Mouse (Mus musculus): Measurements from ENCODE around the gene Tmem120b. TPM values are rescaled to one million over a fixed set of nuclear protein-coding genes. Genes with fewer than 3 reads are reported as not detected.

Tmem120b gene
- polyA plus RNA-seq, 2 experiments = 13.8 to 21.0 TPM

DNA sequence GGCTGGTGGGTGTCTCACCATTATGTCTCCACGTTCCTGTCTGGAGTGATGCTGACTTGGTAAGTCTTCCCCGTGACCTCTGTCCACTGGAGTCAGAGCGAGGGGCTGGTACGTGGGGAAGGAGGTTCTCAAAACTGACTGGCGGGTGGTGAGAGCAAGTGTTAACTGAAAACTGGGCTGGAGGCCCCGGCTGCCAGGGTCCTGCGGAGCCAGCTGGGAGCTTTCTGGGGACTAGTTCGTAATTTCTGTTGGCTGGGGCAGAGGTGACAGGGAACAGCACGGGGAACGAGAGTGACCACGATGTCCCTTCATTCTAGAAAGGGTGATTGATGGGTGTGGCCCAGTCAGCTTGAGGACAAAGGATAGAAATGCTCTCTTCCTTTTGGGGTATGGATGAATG is 45.9 kb downstream of the Tmem120b start:
- Histone ChIP-seq H3K9me3 (ENCODE audit: control insufficient read depth, low read length) (no peaks in the 10 kb centered on the region), H3K4me3 (replicated peaks; ENCODE audit: low read length) (no peak overlapping the region), H3K27ac (replicated peaks; ENCODE audit: low read depth, low read length) (no peak overlapping the region), H3K4me1 (ENCODE audit: control insufficient read depth, insufficient read depth, low read length) (peaks cover 14% of the 10 kb centered on the region), H3K9ac (ENCODE audit: low read depth, low read length, severe bottlenecking) (no peak overlapping the region), H3K27me3 (ENCODE audit: control insufficient read depth, insufficient read depth, low read length) (no peaks in the 10 kb centered on the region), H3K36me3 (ENCODE audit: control insufficient read depth, insufficient read depth, low read length) (no peaks in the 10 kb centered on the region), H3K4me2 (replicated peaks; ENCODE audit: low read depth, low read length, severe bottlenecking) (no peak overlapping the region)
- DNase-seq (ENCODE audit: low spot score) (no peak), ATAC-seq (ENCODE audit: low FRiP score, low read depth) (no peak)
- WGBS = 55% methylated on average over 11 of the region's 11 CpGs
- TF ChIP-seq POLR2A (IDR thresholded peaks at IDR 0.05; ENCODE audit: borderline replicate concordance, extremely low read depth, insufficient read depth, insufficient read length) = no peak

DNA sequence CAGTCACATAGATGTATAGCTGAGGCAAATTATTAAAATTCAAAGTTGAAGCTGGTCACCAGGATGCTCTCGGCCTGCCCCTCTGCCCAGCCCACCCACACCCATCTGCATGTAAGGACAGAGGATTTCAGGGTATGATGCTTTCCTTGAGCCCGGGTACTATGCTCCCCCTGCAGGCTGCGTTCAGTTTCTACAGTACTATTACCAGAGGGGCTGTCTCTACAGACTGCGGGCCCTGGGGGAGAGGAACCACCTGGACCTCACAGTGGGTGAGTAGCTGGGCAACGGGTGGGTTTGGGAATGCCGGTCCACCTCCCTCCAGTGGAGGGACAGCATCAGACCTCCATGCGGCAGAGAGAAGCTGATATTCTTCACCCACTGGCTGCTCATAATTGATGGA is 46.7 kb downstream of the Tmem120b start:
- TF ChIP-seq POLR2A (IDR thresholded peaks at IDR 0.05; ENCODE audit: borderline replicate concordance, extremely low read depth, insufficient read depth, insufficient read length) = no peak
- no peaks in the 10 kb centered on the region for H3K9me3 ChIP-seq (ENCODE audit: control insufficient read depth, low read length)
- WGBS = 48% methylated on average over 7 of the region's 7 CpGs
- ATAC-seq (ENCODE audit: low FRiP score, low read depth) (no peak), DNase-seq (ENCODE audit: low spot score) (no peak)
- H3K36me3 ChIP-seq (ENCODE audit: control insufficient read depth, insufficient read depth, low read length) = 0 out of 2 replicates have a peak, but pooled peaks cover under 1% of the 10 kb centered on the region
- H3K9ac ChIP-seq (ENCODE audit: low read depth, low read length, severe bottlenecking) = no peak overlapping the region
- no peak overlapping the region for H3K27ac ChIP-seq (replicated peaks; ENCODE audit: low read depth, low read length)
- peaks cover 7% of the 10 kb centered on the region for H3K4me1 ChIP-seq (ENCODE audit: control insufficient read depth, insufficient read depth, low read length)
- H3K27me3 ChIP-seq (ENCODE audit: control insufficient read depth, insufficient read depth, low read length) = no peaks in the 10 kb centered on the region
- no peak overlapping the region for H3K4me2 ChIP-seq (replicated peaks; ENCODE audit: low read depth, low read length, severe bottlenecking)
- H3K4me3 ChIP-seq (replicated peaks; ENCODE audit: low read length) = no peak overlapping the region

DNA sequence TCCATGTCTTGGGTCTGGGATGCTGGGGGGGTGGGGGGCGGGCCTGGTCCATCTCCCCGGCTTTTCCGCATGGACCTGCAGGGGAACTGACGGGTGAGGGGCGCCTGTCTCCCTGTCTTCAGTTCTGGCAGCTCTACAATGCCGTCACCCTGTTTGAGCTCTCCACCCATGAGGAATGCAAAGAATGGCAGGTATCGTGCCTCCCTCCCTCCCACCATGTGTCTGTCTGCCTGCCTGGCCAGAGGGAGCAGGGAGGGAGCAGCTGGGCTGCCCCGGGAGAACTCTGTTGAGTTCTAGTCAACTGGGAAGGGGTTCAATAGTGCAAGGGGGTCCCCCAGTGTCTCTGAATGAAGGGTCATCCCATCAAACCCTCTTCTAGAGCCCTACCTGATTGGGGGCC is 47.9 kb downstream of the Tmem120b start:
- H3K27ac ChIP-seq (replicated peaks; ENCODE audit: low read depth, low read length) = no peak overlapping the region
- TF ChIP-seq POLR2A (IDR thresholded peaks at IDR 0.05; ENCODE audit: borderline replicate concordance, extremely low read depth, insufficient read depth, insufficient read length) = no peak
- DNase-seq (ENCODE audit: low spot score) (no peak), ATAC-seq (ENCODE audit: low FRiP score, low read depth) (no peak)
- H3K27me3 ChIP-seq (ENCODE audit: control insufficient read depth, insufficient read depth, low read length) = no peaks in the 10 kb centered on the region
- no peak overlapping the region for H3K4me2 ChIP-seq (replicated peaks; ENCODE audit: low read depth, low read length, severe bottlenecking)
- no peaks in the 10 kb centered on the region for H3K4me1 ChIP-seq (ENCODE audit: control insufficient read depth, insufficient read depth, low read length)
- H3K36me3 ChIP-seq (ENCODE audit: control insufficient read depth, insufficient read depth, low read length) = 0 out of 2 replicates have a peak, but pooled peaks cover 4% of the 10 kb centered on the region
- H3K9me3 ChIP-seq (ENCODE audit: control insufficient read depth, low read length) = no peaks in the 10 kb centered on the region
- WGBS = 71% methylated on average over 8 of the region's 8 CpGs
- no peak overlapping the region for H3K4me3 ChIP-seq (replicated peaks; ENCODE audit: low read length)
- H3K9ac ChIP-seq (ENCODE audit: low read depth, low read length, severe bottlenecking) = no peak overlapping the region

DNA sequence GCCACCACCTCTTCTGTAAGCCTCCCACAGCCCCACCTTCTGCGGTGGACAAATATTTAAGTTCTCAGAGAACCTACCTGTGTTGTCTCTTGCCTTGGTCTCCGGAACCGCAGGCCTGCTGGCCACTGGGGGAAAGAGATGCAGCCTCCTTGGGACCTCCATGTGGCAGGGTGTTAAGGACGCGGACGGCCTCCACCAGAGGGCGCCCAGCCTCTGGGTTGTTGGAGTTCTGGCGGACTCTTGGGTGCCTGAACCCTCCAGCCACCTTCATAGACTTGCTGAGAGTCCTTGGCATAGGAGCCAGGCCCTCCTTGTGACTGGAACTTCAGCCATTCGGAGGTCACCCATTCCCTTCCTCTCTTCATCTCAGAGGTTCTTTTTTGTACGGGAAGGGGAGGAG is 49.0 kb downstream of the Tmem120b start:
- Histone ChIP-seq H3K4me2 (replicated peaks; ENCODE audit: low read depth, low read length, severe bottlenecking) (no peak overlapping the region), H3K9ac (ENCODE audit: low read depth, low read length, severe bottlenecking) (no peak overlapping the region), H3K4me1 (ENCODE audit: control insufficient read depth, insufficient read depth, low read length) (no peaks in the 10 kb centered on the region), H3K4me3 (replicated peaks; ENCODE audit: low read length) (no peak overlapping the region), H3K9me3 (ENCODE audit: control insufficient read depth, low read length) (no peaks in the 10 kb centered on the region), H3K27me3 (ENCODE audit: control insufficient read depth, insufficient read depth, low read length) (no peaks in the 10 kb centered on the region), H3K36me3 (ENCODE audit: control insufficient read depth, insufficient read depth, low read length) (0 out of 2 replicates have a peak, but pooled peaks cover 4% of the 10 kb centered on the region), H3K27ac (replicated peaks; ENCODE audit: low read depth, low read length) (no peak overlapping the region)
- peak; percentile 67 for DNase-seq (ENCODE audit: low spot score)
- WGBS = 18% methylated on average over 10 of the region's 10 CpGs
- no peak for TF ChIP-seq POLR2A (IDR thresholded peaks at IDR 0.05; ENCODE audit: borderline replicate concordance, extremely low read depth, insufficient read depth, insufficient read length)
- ATAC-seq (ENCODE audit: low FRiP score, low read depth) = peak; percentile 42; the same call in 1 of the 2 replicates

DNA sequence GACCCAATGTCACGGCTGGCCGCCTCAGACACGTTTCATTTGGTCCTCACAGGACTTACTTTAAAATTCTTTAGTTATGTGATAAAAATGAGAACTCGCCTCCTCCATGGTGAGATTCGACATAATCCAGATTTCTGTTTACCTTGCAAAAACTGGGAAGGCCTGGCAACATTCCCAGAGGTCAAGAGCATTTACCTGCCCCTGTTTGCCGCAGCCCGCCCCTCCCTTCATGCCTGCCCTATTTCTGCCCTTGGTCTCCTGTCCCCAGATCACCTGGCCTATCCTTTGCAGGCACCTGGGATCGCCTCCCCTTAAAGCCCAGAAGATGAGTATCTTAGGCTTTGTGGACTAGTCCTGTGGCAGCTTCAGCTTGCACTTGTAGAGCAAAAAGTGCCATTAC is 49.6 kb downstream of the Tmem120b start:
- Histone ChIP-seq H3K27me3 (ENCODE audit: control insufficient read depth, insufficient read depth, low read length) (no peaks in the 10 kb centered on the region), H3K4me1 (ENCODE audit: control insufficient read depth, insufficient read depth, low read length) (no peaks in the 10 kb centered on the region), H3K4me3 (replicated peaks; ENCODE audit: low read length) (no peak overlapping the region), H3K9me3 (ENCODE audit: control insufficient read depth, low read length) (no peaks in the 10 kb centered on the region), H3K36me3 (ENCODE audit: control insufficient read depth, insufficient read depth, low read length) (peaks cover 4% of the 10 kb centered on the region; the same call in 1 of the 2 replicates), H3K9ac (ENCODE audit: low read depth, low read length, severe bottlenecking) (no peak overlapping the region), H3K4me2 (replicated peaks; ENCODE audit: low read depth, low read length, severe bottlenecking) (no peak overlapping the region), H3K27ac (replicated peaks; ENCODE audit: low read depth, low read length) (no peak overlapping the region)
- no peak for ATAC-seq (ENCODE audit: low FRiP score, low read depth)
- DNase-seq (ENCODE audit: low spot score) = no peak
- 80% methylated on average over 8 of the region's 8 CpGs for WGBS
- TF ChIP-seq POLR2A (IDR thresholded peaks at IDR 0.05; ENCODE audit: borderline replicate concordance, extremely low read depth, insufficient read depth, insufficient read length) = no peak

DNA sequence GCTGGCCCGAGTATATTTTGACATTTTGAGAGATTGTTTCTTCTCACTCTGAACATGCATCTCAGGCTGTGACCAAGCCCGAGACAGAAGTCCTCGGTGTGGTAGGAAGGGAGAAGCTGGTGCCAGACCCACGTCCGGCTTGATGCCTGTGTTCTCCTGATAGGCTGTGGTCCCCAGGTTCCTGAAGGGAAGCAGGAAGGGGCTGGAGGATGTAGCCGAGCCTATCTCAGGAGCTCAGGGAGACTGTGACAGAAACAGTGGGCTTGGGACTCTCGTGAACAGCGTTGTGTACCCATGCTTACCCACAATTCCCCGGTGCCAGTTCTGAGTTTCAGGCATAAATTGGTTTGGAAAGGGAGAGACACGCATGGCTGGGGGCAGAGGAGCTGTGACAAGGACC is 50.6 kb downstream of the Tmem120b start:
- Histone ChIP-seq H3K9ac (ENCODE audit: low read depth, low read length, severe bottlenecking) (no peak overlapping the region), H3K4me1 (ENCODE audit: control insufficient read depth, insufficient read depth, low read length) (no peaks in the 10 kb centered on the region), H3K9me3 (ENCODE audit: control insufficient read depth, low read length) (no peaks in the 10 kb centered on the region), H3K27me3 (ENCODE audit: control insufficient read depth, insufficient read depth, low read length) (no peaks in the 10 kb centered on the region), H3K27ac (replicated peaks; ENCODE audit: low read depth, low read length) (no peak overlapping the region), H3K36me3 (ENCODE audit: control insufficient read depth, insufficient read depth, low read length) (peaks cover 4% of the 10 kb centered on the region; the same call in 1 of the 2 replicates), H3K4me2 (replicated peaks; ENCODE audit: low read depth, low read length, severe bottlenecking) (no peak overlapping the region), H3K4me3 (replicated peaks; ENCODE audit: low read length) (no peak overlapping the region)
- DNase-seq (ENCODE audit: low spot score) (no peak), ATAC-seq (ENCODE audit: low FRiP score, low read depth) (no peak)
- no peak for TF ChIP-seq POLR2A (IDR thresholded peaks at IDR 0.05; ENCODE audit: borderline replicate concordance, extremely low read depth, insufficient read depth, insufficient read length)
- 80% methylated on average over 10 of the region's 10 CpGs for WGBS

Data from limb, embryonic 14.5 days (tissue).